Mouse (Mus musculus) adrenal gland, postnatal 36 days (tissue): ENCODE data around the gene Fra10ac1. TPM values are rescaled to one million over a fixed set of nuclear protein-coding genes. Genes with fewer than 3 reads are reported as not detected.
A peak's percentile ranks its signal among the peaks of the same experiment; 100 is the strongest.

ENCODE experiments used
- DNase-seq, 2 experiments: peaks; one replicate each; pipeline ENCODE4 v3.0.0; 2021; ENCODE audit warnings: mixed read lengths in 1 of 2
- total RNA-seq, 2 experiments: library from RNA; stranded (reverse); gene quantifications; 2 replicates each; pipeline ENCODE4 v1.2.3; 2021

The Fra10ac1 gene
- total RNA-seq, 2 experiments from 2014 or later, result 13.4 to 13.7 TPM

GRCm38 (mm10) chr19:38232087-38232486 lies 8.1 kb upstream of the Fra10ac1 start:
- DNase-seq, result no peak

DNA sequence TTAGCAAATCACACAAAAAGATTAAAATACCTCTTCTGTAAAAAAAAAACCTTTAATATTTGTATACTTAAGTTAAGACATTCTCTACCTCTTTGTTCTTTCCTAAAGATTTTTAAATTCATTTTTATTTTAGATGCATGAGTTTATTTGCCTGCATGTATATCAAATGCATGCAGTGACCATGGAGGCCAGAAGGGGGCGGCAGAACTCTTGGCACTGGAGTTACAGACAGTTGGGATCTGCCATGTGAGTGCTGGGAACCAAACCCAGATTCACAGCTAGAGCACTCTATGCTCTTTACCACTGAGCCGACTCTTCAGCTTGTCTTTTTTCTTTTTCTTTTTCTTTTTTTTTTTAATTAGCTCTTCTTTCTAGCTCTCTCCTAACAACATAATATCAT lies 4.7 kb upstream of the Fra10ac1 start:
- no peak for DNase-seq

- no peak for DNase-seq
These were observed 717 bp upstream of the Fra10ac1 start for GRCm38 (mm10) chr19:38224685-38225060.

DNA sequence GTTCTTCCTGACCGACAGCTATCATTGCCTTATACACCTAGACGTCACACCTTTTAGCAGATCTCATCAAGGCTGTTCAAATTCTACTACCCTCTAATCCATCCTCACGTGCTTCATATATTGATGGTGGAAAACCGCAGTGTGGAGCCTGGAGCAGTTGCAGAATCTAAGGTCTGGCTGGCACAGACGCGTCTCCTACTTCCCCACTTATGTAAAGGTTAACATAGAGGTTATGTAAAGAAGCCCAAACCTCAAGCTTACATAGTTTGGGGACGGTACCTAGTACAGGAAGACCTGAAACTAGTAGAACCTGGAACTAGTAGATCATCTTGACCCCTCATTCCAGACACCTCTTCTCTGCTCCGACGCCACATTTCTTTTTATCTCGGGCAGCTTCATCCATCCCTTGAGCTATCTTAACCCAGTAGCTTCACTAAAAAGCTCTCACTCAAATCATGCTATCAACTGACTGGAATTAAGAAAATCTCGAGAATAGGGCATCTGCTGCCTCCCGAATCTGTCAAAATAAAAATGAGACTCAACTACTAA lies 526 bp downstream of the Fra10ac1 start:
- DNase-seq, result no peak

DNA sequence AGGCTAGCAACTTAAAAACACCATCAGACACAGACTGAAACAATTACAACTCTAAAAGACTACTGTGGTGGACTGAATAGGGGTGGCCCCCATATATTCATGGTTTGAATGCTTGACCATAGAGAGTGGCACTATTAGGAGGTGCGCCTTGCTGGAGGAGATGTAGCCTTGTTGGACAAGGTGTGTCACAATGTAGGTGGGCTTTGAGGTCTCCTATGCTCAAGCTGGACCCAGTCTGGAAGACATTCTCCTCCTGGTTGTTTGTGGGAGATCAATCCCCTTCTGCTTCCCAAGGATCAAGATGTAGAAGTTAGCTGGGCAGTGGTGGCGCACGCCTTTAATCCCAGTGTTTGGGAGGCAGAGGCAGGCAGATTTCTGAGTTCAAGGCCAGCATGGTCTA lies 6.3 kb downstream of the Fra10ac1 start:
- DNase-seq, result no peak

DNA sequence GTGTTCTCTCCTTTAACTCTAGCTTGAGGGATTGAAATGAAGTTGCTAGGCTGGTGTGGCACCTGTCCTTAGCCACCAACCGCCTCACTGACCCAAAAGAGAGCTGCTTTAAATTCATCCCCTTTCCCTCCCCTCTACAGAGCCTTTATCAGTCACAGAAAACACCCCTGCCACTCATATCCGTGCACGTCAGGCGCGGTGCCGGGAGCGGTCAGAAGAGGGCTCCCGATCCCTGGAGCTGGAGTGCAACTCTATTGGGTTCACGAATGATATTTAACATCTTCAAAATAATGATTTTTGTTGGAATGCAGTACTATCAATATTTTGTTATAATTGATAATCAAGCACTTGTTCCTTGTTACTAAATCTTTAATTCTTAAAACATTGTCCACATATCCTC lies 17.3 kb downstream of the Fra10ac1 start:
- peak in 1 of 2 experiments; percentile 15 for DNase-seq

- no peak for DNase-seq
These were observed 25.2 kb downstream of the Fra10ac1 start for GRCm38 (mm10) chr19:38198731-38199130.

GRCm38 (mm10) chr19:38195245-38195644 lies 28.7 kb downstream of the Fra10ac1 start:
- no peak for DNase-seq

- peak in 1 of 2 experiments; percentile 3 for DNase-seq
These were observed 32.5 kb downstream of the Fra10ac1 start for GRCm38 (mm10) chr19:38191446-38191845.

DNA sequence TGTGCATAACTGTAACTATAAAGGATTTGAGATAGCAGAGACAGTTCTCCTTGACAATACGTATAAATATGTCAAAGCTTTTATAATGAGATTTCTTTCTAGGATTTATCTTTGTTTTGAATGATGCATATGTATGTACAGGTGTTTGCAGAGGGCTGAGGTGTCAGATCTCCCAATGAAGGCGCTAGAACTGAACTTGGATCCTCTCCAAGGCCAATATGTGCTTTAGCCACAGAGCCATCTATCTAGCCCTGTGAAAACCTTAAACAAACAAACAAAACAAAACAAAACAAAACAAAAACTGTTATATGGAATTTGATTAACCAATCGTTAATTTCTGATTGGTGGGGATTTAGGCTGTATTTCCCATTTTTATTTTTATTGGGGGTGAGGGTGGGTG lies 33.4 kb downstream of the Fra10ac1 start:
- DNase-seq, result no peak

DNA sequence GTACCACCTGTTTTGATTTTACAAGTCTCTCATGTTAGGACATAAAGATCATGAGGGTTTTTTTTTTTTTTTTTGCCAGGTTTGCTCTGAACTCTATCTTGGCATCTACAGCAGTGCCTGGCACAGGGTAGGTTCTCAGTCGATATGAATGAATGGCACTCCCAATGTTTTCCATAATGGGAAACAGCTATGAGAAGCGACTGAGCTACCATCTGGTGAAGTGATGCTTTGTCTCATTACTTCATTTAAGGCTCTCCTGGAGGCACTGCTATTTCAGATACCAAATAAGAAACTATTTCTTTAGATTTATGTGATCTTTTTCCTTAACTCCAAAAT lies 36.6 kb downstream of the Fra10ac1 start:
- DNase-seq, result no peak

DNA sequence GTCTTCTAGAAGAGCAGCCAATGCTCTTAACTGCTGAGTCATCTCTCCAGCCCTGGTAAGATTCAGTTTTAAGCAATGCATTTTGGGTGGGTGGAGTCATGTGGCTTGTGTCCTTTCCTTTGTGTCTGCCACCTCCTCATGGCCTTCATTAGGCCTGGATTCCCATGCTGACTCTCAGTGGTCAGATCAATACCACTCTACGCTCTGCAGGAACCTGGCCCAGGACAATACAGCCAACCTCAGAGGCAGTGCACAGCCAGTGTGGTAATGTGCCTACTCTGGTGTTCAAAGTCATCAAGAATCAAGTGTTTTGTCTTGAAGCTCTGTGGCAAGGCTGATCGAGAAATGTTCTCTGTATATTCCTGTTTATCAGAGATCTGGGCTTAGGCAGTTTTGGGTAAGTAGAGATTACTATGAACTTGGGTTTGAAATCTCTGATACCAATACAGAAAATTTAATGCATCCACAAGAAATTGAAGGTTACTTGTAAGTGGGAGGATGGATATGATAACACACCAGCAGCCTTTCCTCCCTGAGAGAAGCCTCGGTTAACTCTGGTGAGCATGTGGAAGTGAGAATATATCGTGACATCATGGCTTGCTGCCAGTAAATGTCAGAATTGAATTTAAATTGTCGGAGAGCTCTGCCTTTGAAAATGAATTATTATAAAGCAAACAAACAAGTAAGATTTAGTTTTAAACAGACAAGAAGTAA lies 37.2 kb downstream of the Fra10ac1 start:
- no peak for DNase-seq

- no peak for DNase-seq
These were observed 44.3 kb downstream of the Fra10ac1 start for GRCm38 (mm10) chr19:38179675-38180074.

DNA sequence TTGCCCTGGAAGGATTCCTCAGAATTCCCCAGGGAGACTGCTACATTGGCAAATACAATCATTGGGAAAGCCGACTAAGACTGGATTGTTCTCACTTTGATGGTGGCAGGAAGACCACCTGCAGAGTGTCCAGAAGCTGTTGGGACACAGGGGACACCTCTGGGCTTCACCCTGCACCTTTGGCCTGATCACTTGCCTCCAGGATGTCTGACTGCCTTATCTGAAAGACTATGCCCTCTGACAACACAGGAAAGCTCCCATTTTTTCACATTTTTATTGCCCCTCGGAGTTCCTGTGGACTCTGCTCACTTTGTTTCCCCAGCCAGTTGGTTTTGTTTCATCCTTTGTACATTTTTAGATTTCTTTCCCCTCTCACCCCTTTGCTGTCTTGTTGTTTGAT lies 59.3 kb downstream of the Fra10ac1 start:
- no peak for DNase-seq

DNA sequence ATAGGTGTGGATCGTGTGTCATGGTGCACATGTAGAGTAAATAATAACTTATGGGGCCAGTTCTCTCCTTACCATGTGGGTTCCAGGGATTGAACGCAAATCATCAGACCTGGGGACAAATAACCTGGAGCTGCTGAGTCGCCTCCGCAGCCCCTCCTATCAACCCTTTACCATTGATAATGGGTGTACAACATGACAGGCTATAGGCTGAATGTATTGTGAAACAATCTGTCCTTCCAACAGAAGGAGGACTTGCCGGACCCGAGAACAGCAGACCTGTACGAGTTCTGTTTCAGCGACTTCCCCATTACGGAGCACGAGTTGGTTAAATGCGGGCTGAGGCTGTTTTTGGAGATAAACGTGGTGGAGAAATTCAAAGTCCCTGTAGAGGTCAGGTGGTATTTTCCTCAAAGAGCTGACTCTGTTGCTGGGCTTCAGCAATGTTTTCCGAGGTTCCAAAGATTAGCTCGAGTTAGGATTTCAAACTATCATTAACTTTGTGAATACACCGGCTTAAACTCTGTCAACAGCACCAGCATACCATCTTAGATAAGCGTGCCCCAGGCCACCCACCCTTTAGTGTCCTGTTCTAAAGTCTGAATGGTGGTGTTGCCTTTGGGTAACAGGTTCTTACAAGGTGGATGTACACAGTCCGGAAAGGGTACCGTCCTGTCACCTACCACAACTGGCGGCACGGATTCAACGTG lies 62.2 kb downstream of the Fra10ac1 start:
- no peak for DNase-seq

- DNase-seq, result no peak
These were observed 67.7 kb downstream of the Fra10ac1 start for GRCm38 (mm10) chr19:38156243-38156642.

DNA sequence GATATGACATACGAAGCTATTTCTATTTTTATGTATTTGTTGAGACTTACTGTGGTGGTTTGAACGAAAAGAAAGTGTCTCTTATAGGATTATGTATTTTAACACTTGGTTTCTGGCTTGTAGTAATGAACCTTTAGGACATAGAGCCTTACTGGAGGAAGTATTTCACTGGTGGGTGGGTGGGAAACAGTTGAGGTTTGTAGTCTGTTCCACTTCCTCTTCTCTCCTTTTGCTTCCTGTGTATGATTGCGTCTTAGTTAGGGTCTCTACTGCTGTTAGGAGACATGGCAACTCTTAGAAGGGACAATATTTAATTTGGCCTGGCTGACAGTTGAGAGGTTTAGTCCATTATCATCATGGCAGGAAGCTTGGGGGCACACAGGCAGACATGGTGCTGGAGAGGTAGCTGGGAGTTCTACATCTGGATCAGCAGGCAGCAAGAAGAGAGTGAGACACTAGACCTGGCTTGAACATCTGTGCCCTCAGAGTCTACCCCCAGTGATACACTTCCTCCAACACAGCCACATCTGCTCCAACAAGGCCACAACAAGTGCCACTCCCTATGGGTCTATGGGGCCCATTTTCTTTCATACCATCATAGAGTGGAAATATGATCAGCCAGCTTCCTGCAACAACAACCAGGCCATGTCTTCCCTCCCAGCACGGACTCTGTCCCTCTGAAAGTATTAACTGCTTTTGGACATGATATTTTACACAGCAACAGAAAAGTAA lies 80.2 kb downstream of the Fra10ac1 start:
- no peak for DNase-seq

Other genes starting within 250 kb of the Fra10ac1 start
- 10 to 100 TPM; 33.4 to 59.2 TPM for gene Myof, start 180.6 kb downstream of the Fra10ac1 start, total RNA-seq
- gene Cep55, start 169.1 kb downstream of the Fra10ac1 start, total RNA-seq, result 1 to 10 TPM; 2.2 to 2.5 TPM
- 10 to 100 TPM in 1 of 2 experiments, 1 to 10 TPM in 1; 2.5 to 10.4 TPM for gene Ffar4, start 127.1 kb downstream of the Fra10ac1 start, total RNA-seq
- gene Rbp4, start 98.9 kb downstream of the Fra10ac1 start, total RNA-seq, result 10 to 100 TPM; 34.5 to 39.5 TPM
- gene Pde6c, start 91.4 kb downstream of the Fra10ac1 start, total RNA-seq, result not detected
- under 1 TPM; 0.56 to 0.99 TPM for gene Lgi1, start 40.4 kb upstream of the Fra10ac1 start, total RNA-seq
- 10 to 100 TPM; 17.3 to 20.2 TPM for gene Slc35g1, start 171.8 kb upstream of the Fra10ac1 start, total RNA-seq